In genomic region chr2:54099939-54100338, GRCm38 (mm10) we compare ENCODE assay signal across 24 mouse cellular contexts. TPM values are rescaled to one million over a fixed set of nuclear protein-coding genes. Genes with fewer than 3 reads are reported as not detected.
DNase-seq lines count a peak whose midpoint lies in the region; ATAC-seq and TF ChIP-seq lines count a peak whose summit lies in the region.
"Had no signal": no experiment of that assay in that cellular context is flagged by ENCODE, and none has a peak within 500 bp of the region (broad histone marks: within the 10 kb centered on the region; RNA-seq: fewer than 3 reads in every experiment).

No protein-coding gene starts in this region.

- ATAC-seq in hindbrain, postnatal 0 days: no peak
- ATAC-seq in hindbrain, embryonic 13.5 days (ENCODE audit: low FRiP score): no peak
- ATAC-seq in midbrain, embryonic 14.5 days (ENCODE audit: low FRiP score, low TSS enrichment): no peak
- ATAC-seq in midbrain, embryonic 15.5 days (replicated peaks): no peak
- ATAC-seq: hindbrain, embryonic 16.5 days; midbrain, embryonic 16.5 days; Patski had no signal

- H3K4me1 ChIP-seq in hindbrain, postnatal 0 days (ENCODE audit: insufficient read depth, low read length): no peaks in the 10 kb centered on the region
- H3K4me1 ChIP-seq in hindbrain, embryonic 13.5 days (replicated peaks): no peaks in the 10 kb centered on the region
- H3K4me1 ChIP-seq in midbrain, embryonic 14.5 days (ENCODE audit: control insufficient read depth, insufficient read depth, low read length): no peaks in the 10 kb centered on the region
- no peaks in the 10 kb centered on the region for H3K4me1 ChIP-seq in midbrain, embryonic 15.5 days
- H3K4me1 ChIP-seq: heart, embryonic 10.5 days; liver, embryonic 13.5 days; lung, embryonic 15.5 days; megakaryocyte, embryonic 14.5 days had no signal

- no peak overlapping the region for H3K27ac ChIP-seq in hindbrain, postnatal 0 days
- no peak overlapping the region for H3K27ac ChIP-seq in hindbrain, embryonic 13.5 days
- no peak overlapping the region for H3K27ac ChIP-seq in midbrain, embryonic 14.5 days (replicated peaks; ENCODE audit: low read depth, low read length)
- no peak overlapping the region for H3K27ac ChIP-seq in midbrain, embryonic 15.5 days
- H3K27ac ChIP-seq: heart, embryonic 10.5 days; liver, embryonic 13.5 days; lung, embryonic 15.5 days had no signal

- peak; percentile 52 for TF ChIP-seq CTCF in hindbrain, postnatal 0 days (IDR thresholded peaks at IDR 0.05; ENCODE audit: low read depth)

- H3K27me3 ChIP-seq in hindbrain, postnatal 0 days (ENCODE audit: insufficient read depth, low read length): no peaks in the 10 kb centered on the region
- no peaks in the 10 kb centered on the region for H3K27me3 ChIP-seq in hindbrain, embryonic 13.5 days
- no peaks in the 10 kb centered on the region for H3K27me3 ChIP-seq in midbrain, embryonic 14.5 days (ENCODE audit: control insufficient read depth, insufficient read depth, low read length)
- H3K27me3 ChIP-seq in midbrain, embryonic 15.5 days (replicated peaks): no peaks in the 10 kb centered on the region
- H3K27me3 ChIP-seq in splenic B cell, adult 2 months (ENCODE audit: control insufficient read depth, insufficient read depth, low read length, poor library complexity, severe bottlenecking): no peaks in the 10 kb centered on the region
- H3K27me3 ChIP-seq: liver, embryonic 13.5 days; lung, embryonic 15.5 days; megakaryocyte, embryonic 14.5 days had no signal

- no peak overlapping the region for H3K4me3 ChIP-seq in hindbrain, postnatal 0 days (ENCODE audit: low read length)
- H3K4me3 ChIP-seq in hindbrain, embryonic 13.5 days: no peak overlapping the region
- H3K4me3 ChIP-seq in midbrain, embryonic 14.5 days (replicated peaks; ENCODE audit: low read depth, low read length): no peak overlapping the region
- no peak overlapping the region for H3K4me3 ChIP-seq in midbrain, embryonic 15.5 days
- H3K4me3 ChIP-seq: heart, embryonic 10.5 days; liver, embryonic 13.5 days; lung, embryonic 15.5 days; megakaryocyte, embryonic 14.5 days had no signal

- no peaks in the 10 kb centered on the region for H3K36me3 ChIP-seq in hindbrain, postnatal 0 days (ENCODE audit: insufficient read depth, low read length)
- H3K36me3 ChIP-seq in hindbrain, embryonic 13.5 days: no peaks in the 10 kb centered on the region
- H3K36me3 ChIP-seq in midbrain, embryonic 14.5 days (ENCODE audit: control insufficient read depth, insufficient read depth, low read length): no peaks in the 10 kb centered on the region
- H3K36me3 ChIP-seq in midbrain, embryonic 15.5 days (replicated peaks): no peaks in the 10 kb centered on the region
- no peaks in the 10 kb centered on the region for H3K36me3 ChIP-seq in splenic B cell, adult 2 months (ENCODE audit: control insufficient read depth, insufficient read depth, low read length, poor library complexity, severe bottlenecking)
- H3K36me3 ChIP-seq: heart, embryonic 10.5 days; liver, embryonic 13.5 days; lung, embryonic 15.5 days had no signal

- no peak overlapping the region for H3K9ac ChIP-seq in hindbrain, postnatal 0 days (replicated peaks; ENCODE audit: low read length)
- no peak overlapping the region for H3K9ac ChIP-seq in hindbrain, embryonic 13.5 days
- H3K9ac ChIP-seq in midbrain, embryonic 14.5 days (replicated peaks; ENCODE audit: low read length): no peak overlapping the region
- no peak overlapping the region for H3K9ac ChIP-seq in midbrain, embryonic 15.5 days
- H3K9ac ChIP-seq: liver, embryonic 13.5 days; lung, embryonic 15.5 days had no signal

- H3K9me3 ChIP-seq in hindbrain, postnatal 0 days (ENCODE audit: low read length): no peaks in the 10 kb centered on the region
- H3K9me3 ChIP-seq in hindbrain, embryonic 13.5 days: no peaks in the 10 kb centered on the region
- no peaks in the 10 kb centered on the region for H3K9me3 ChIP-seq in midbrain, embryonic 14.5 days (ENCODE audit: control insufficient read depth, low read length)
- no peaks in the 10 kb centered on the region for H3K9me3 ChIP-seq in midbrain, embryonic 15.5 days
- H3K9me3 ChIP-seq: heart, embryonic 10.5 days; liver, embryonic 13.5 days; lung, embryonic 15.5 days; megakaryocyte, embryonic 14.5 days had no signal

- DNase-seq in hindbrain, postnatal 0 days (ENCODE audit: low spot score): peak; percentile 51
- DNase-seq in midbrain, embryonic 14.5 days: peak; percentile 29
- DNase-seq in NIH3T3 (ENCODE audit: low read depth) (peak; percentile 43), MN1 (ENCODE audit: low spot score) (no peak)
- peak; percentile 20 for DNase-seq in splenic B cell, adult 2 months (ENCODE audit: low read depth, low spot score)
- DNase-seq: adrenal gland, adult 2 months; cerebellum, adult 2 months; cerebellum, postnatal 25 days; kidney, adult 2 months; kidney, postnatal 10 days; liver, embryonic 13.5 days; lung, postnatal 36 days had no signal

- 87% methylated on average over 1 of the region's 1 CpGs for WGBS in hindbrain, postnatal 0 days
- 87% methylated on average over 1 of the region's 1 CpGs for WGBS in hindbrain, embryonic 13.5 days
- 87% methylated on average over 1 of the region's 1 CpGs for WGBS in midbrain, embryonic 14.5 days
- 84% methylated on average over 1 of the region's 1 CpGs for whole genome bisulfite sequencing in midbrain, embryonic 15.5 days

- no peak overlapping the region for H3K4me2 ChIP-seq in hindbrain, postnatal 0 days (ENCODE audit: low read depth, low read length)
- no peak overlapping the region for H3K4me2 ChIP-seq in hindbrain, embryonic 13.5 days
- no peak overlapping the region for H3K4me2 ChIP-seq in midbrain, embryonic 14.5 days (ENCODE audit: low read length)
- no peak overlapping the region for H3K4me2 ChIP-seq in midbrain, embryonic 15.5 days
- H3K4me2 ChIP-seq: liver, embryonic 13.5 days; lung, embryonic 15.5 days had no signal

RNA-seq across cellular contexts. Expression of gene Rprm, which starts 14.6 kb away (rescaled TPM):
- 71.5 and 77.7 TPM in 2 replicates for total RNA-seq in hindbrain, postnatal 0 days (2014; rRNA removed)
- 101 and 104 TPM in 2 replicates for polyA plus RNA-seq in hindbrain, postnatal 0 days (2015; fragmentation: Nextera tagmentation; extraction: Ambion mirVana)
- polyA plus RNA-seq in hindbrain, embryonic 13.5 days (2015; fragmentation: Nextera tagmentation; extraction: Ambion mirVana): 135 and 136 TPM in 2 replicates
- polyA plus RNA-seq in midbrain, embryonic 14.5 days (2014; fragmentation: Nextera tagmentation; extraction: Ambion mirVana): 31.5 and 44.7 TPM in 2 replicates
- 117 and 119 TPM in 2 replicates for polyA plus RNA-seq in midbrain, embryonic 15.5 days (2015; fragmentation: Nextera tagmentation; extraction: Ambion mirVana)
- total RNA-seq: gastrocnemius, adult 8-10 months; granulocyte monocyte progenitor cell, adult 5-6 weeks; hematopoietic stem cell, adult 5-6 weeks had no signal
- polyA plus RNA-seq: Patski; testis, adult 2 months had no signal
